Mouse (Mus musculus): ENCODE results near the gene Ubtd1.

Gene Ubtd1

GRCm38 (mm10) chr19:41981595-41981927 is at the start of gene Ubtd1:
TSS of gene Ubtd1 (plus strand) at chr19:41981763.
- no peak for DNase-seq

DNA sequence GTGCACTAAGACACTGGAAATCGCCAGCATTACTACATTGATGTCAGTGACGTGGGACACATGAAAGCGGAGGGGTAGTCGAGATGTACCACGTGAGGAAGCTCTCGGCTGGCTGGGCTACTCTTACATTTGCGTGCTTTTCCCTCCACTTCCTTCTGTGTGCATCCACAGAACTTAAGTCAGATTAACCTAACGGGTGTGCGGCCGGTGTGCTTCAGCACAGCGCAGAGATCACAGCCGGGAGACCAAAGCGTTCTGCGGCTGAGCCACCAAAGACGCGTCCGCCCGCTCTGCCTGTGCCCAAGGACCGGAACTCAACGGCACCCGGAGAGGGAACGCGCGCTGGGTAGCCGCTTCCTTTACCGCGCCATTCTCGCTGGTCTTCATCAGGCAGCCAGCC is 48.9 kb upstream of the Ubtd1 start:
- no peak for DNase-seq

- DNase-seq: peak; percentile 98 to 99
These were observed 48.1 kb upstream of the Ubtd1 start, which contains the start of the genes Exosc1 and Zdhhc16 for GRCm38 (mm10) chr19:41933179-41934086. TSS of gene Exosc1 (minus strand) at chr19:41933423. TSS of gene Zdhhc16 (plus strand) at chr19:41933480.

DNA sequence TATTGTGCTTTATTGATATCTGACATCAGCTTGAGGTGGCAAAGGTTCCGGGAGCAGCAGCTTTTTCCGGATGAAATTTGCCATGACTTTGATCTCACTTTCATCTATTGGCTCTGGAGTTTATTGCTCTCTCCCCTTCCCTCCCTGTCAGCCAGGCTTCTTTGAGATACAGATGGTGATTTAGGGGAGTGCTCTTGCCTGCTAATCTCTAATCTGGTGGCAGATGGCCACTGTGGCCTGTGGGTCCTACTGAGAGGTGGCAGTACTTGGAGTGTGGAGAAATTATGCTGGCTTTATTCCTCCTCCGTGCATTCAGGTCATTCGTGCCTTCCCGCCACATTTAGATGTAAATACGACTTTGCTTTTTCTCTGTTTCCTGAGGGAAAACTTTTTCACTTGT is 47.4 kb upstream of the Ubtd1 start:
- no peak for DNase-seq

DNA sequence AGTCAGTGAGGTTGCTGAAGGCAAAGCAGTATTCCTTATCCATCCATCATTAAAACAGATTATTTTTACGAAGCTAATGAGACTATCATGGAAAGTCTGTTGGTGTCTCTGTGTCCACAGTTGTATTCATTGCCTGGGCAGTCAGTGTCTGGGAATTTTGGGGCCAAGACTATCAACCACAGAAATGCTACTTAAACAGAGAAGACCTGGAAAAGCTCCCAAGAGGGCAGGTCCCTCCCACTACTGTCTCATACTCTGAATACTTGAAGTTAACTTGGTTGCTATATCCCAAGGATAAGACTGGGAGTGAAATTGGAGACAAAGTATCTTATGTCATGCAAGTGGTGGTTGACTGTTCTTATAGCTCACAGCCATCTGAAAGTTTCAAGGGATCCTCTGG is 45.6 kb upstream of the Ubtd1 start:
- no peak for DNase-seq

- DNase-seq: no peak
These were observed 43.0 kb upstream of the Ubtd1 start for GRCm38 (mm10) chr19:41938539-41938938.

DNA sequence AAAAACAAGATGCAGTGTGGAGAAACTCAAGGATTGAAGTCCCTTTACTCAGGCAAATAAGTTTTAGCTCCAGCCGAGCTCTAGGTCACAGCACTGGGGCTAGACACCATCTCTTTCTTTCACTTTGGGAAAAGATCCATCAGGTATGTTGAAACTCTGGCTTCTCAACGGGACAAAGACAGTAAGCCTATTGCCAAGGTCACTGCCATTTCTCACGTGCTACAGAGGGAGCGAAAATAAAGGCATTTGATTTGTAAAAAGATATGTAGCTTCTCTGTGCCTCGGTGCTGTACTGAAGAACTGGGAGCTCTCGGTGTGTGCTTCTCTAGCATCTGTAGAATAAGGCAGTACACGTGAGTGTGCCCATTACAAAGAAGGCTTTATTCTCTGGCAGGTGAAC is 37.7 kb upstream of the Ubtd1 start:
- no peak for DNase-seq

GRCm38 (mm10) chr19:41952287-41952686 is 29.3 kb upstream of the Ubtd1 start:
- peak; percentile 36 to 37 for DNase-seq

DNA sequence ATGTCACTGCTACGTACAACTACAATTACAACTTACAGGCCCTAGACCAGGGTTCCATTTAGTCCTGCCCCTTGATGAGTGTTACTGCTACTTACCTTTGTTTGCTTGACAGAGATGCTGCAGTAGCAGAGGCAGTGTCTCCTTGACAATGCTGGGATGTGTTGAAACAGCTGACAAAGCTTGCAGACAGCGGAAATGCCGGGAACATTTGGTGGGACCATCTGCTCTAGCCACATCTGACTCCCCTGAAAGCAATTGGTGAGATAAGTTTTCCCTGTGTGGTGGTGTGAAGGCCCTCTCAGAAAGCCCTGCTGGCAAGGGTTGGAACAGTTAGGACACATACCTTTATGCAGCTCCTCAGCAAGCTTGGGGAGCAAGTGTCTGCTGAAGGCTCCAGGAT is 28.0 kb upstream of the Ubtd1 start:
- no peak for DNase-seq

DNA sequence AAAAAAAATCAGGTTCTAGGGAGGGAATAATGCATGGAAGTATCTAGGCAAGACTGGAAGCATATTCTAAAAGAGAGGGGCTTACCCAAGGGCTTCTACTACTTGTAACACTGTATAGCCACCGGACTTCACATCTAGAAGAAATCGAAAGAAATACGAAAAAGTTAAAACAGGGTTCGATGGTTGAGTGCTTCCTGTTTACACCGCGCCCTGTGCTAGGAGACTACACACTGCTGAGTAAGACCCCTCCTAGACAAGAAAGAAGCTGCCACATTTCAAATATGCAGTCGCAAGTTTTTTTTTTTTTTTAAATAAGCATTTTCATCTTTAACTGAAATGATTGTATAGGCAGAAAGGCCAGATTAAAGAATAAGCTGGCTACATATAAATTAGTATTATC is 11.9 kb upstream of the Ubtd1 start:
- DNase-seq: no peak

DNA sequence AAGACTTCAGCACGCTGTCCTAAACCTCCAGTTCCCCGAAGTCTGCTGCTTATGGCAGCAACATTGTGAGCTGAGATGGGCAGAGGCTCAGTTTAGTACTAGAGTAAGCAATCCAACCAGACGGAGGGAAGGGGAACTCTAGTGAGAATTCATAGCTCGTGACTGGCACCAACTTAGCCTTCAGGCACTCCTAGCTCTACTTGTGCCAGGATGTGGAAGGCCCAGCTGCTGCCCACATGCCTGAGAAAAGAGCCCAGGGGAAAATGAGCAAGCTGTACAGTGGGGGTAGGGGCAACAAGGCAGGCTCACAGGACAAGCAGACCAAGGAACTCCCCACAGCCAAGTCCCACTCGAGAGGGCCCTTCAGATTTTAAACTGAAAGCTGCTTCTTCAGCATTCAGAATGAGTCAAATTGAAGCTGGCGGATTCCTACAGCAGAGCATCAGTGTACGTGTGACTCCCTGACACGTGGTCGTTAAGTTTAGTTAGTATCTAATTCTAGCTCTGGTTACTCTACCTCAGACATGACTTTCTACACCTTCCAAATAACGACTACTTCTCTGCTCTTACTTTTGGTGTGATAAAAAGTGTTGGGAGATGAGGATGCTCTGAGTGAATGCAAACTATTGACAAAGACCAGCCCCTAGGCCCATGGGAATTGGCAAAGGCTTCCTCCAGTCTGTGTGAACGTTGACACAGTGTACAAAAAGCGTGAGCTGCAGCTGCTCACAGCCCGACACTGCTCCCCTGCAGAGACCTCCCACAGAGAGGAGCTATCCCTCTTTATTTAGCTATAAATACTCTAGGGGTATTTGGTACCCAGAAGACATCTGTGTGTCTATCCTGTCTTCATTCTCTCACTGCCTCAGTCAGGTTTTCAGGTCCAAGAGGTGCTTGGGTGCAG is 7.4 kb upstream of the Ubtd1 start:
- DNase-seq: peak in 1 of 2 experiments; percentile 3

GRCm38 (mm10) chr19:41980422-41980818 is 1.1 kb upstream of the Ubtd1 start:
- peak; percentile 57 to 72 for DNase-seq

GRCm38 (mm10) chr19:41980819-41981594 is 556 bp upstream of the Ubtd1 start, which contains the start of gene Mms19:
TSS of gene Mms19 (minus strand) at chr19:41981157.
- peak; percentile 99 for DNase-seq

- DNase-seq: peak; percentile 74 to 82
These were observed 598 bp downstream of the Ubtd1 start for GRCm38 (mm10) chr19:41981931-41982790.

DNA sequence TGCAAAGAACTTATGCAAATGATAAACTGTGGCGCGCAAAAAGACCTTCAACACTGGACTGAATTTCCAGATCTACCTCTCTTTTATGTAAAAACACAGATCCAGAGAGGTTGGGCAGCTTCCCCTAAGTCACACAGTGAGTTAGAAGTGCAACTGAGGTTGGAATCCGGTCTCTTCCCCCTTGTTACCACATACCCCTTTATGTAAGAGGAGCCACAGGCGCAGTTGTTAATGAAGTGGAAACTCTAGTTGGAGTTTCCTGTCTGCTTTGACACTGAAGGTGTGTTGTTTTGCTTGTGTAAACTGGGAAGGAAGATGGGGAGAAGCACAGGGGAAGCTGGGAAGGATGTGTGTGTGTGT is 1.2 kb downstream of the Ubtd1 start:
- DNase-seq: peak in 1 of 2 experiments; percentile 7

DNA sequence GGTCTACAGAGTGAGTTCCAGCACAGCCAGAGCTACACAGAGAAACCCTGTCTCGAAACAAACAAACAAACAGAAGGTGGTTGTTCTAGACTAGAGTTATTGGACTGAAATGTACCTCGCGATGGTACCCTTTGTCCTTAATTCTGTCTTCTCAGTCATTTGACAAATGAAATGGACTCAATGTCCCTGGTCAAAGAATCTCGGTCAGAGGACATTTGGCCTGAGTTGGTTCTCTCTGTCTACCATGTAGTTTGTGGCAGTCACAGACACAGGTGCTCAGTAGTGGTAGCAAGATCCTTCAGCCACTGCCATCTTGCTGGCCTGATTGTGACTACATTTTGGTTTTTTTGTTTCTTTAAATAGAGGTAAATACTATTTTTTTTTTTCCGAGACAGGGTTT is 4.4 kb downstream of the Ubtd1 start:
- no peak for DNase-seq

- DNase-seq: peak; percentile 51 to 70
These were observed 5.6 kb downstream of the Ubtd1 start for GRCm38 (mm10) chr19:41987206-41987605.

DNA sequence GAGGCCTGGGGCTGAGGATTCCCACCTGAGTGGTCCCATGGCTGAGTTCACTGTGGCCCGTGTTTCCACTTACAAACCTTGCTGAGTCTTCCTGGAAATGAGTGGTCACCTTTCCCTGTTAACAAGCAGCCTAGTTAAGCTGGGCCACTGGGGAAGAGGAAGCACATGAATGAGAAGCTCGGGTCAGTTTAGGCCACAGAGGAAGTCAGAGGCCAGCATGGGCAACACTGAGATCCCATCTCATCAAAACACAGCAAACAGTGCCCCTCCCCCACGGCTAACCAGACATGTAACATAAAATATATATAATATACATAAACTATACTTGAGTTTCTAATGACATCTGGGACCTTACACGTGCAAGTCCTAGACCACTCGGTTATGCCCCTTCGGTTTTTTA is 8.2 kb downstream of the Ubtd1 start:
- no peak for DNase-seq

GRCm38 (mm10) chr19:41991926-41992477 is 10.4 kb downstream of the Ubtd1 start:
- peak in 1 of 2 experiments; percentile 61 for DNase-seq

GRCm38 (mm10) chr19:41992971-41993370 is 11.4 kb downstream of the Ubtd1 start:
- DNase-seq: no peak

DNA sequence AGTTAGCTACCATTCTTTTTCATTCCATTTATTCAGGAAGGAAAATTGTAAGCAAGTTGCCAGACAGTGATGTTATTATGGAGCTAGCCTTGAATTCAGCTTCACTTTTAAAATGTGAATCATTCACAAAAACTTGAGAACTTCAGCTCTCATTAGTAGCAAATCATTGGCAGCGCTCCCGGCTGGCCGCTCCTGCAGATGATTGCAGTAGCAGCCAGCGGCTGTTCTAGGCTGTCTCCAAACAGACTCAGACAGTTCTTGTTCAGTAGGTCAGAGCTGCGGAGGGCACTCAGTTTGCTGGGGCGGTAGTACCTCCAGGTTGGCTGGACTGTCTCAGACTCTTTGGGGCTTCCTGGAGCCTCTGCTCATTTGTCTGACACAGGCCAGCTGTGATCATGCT is 11.9 kb downstream of the Ubtd1 start:
- peak; percentile 90 to 94 for DNase-seq

Measured in kidney, postnatal 4 days (tissue).